Mouse (Mus musculus) embryonic facial prominence, embryonic 11.5 days (tissue): ENCODE results near the gene Os9. TPM values are rescaled to one million over a fixed set of nuclear protein-coding genes. Genes with fewer than 3 reads are reported as not detected.
"Not testable (repeated sequence)": the region's sequence is repeated elsewhere in the genome, so short reads cannot be mapped to it uniquely, and the experiment has no call there.

Experiments
- ATAC-seq: fragments of 200-750 bp; cut with Nextera tagmentation; replicated peaks from 2 replicates; pipeline ENCODE4 v1.8.0; 2017; ENCODE audit warnings: low read depth; ENCODE audit not compliant: insufficient number of reproducible peaks, low FRiP score, low TSS enrichment
- DNase-seq: peaks from one replicate; pipeline ENCODE4 v3.0.0-alpha.2; 2015; ENCODE audit warnings: low spot score
- H3K27ac ChIP-seq: fragments of 300-500 bp; sonication (generic); replicated peaks from 2 replicates; pipeline ENCODE4 v1.5.1; 2014; ENCODE audit warnings: mild to moderate bottlenecking, low read depth, low read length, control low read depth
- H3K27me3 ChIP-seq: fragments of 300-500 bp; sonication (generic); 2 replicates; pipeline ENCODE4 v1.6.1; 2014; ENCODE audit warnings: mild to moderate bottlenecking, low read length, moderate library complexity, mixed read lengths; ENCODE audit not compliant: control insufficient read depth, insufficient read depth
- H3K36me3 ChIP-seq: fragments of 300-500 bp; sonication (generic); replicated peaks from 2 replicates; pipeline ENCODE4 v1.6.1; 2014; ENCODE audit warnings: low read depth, mild to moderate bottlenecking, low read length, moderate library complexity, mixed read lengths; ENCODE audit not compliant: control insufficient read depth, insufficient read depth
- H3K4me1 ChIP-seq: fragments of 300-500 bp; sonication (generic); 2 replicates; pipeline ENCODE4 v1.6.1; 2014; ENCODE audit warnings: low read length, mixed read lengths; ENCODE audit not compliant: control insufficient read depth, insufficient read depth
- H3K4me2 ChIP-seq: fragments of 300-500 bp; sonication (generic); 2 replicates; pipeline ENCODE4 v1.6.1; 2014; ENCODE audit warnings: low read depth, mild to moderate bottlenecking, control low read depth, low read length, moderate library complexity
- H3K4me3 ChIP-seq: fragments of 300-500 bp; sonication (generic); 2 replicates; pipeline ENCODE4 v1.5.1; 2014; ENCODE audit warnings: low read depth, low read length, control low read depth
- H3K9ac ChIP-seq: fragments of 300-500 bp; sonication (generic); replicated peaks from 2 replicates; pipeline ENCODE4 v1.6.1; 2014; ENCODE audit warnings: mild to moderate bottlenecking, control low read depth, low read length
- H3K9me3 ChIP-seq: fragments of 300-500 bp; sonication (generic); replicated peaks from 2 replicates; pipeline ENCODE4 v1.6.1; 2016; ENCODE audit warnings: mild to moderate bottlenecking, low read length, inconsistent platforms, mixed read lengths; ENCODE audit not compliant: control insufficient read depth
- WGBS: fragments of 180-500 bp; shearing (Covaris S2); extraction: QIAGEN DNeasy Blood & Tissue Kit; methylation state at CpG from one replicate; pipeline ENCODE4 v1.1.7; 2014; 5-methylcytosine and 5-hydroxymethylcytosine counted together
- polyA plus RNA-seq: library from polyadenylated mRNA; unstranded; fragments of >200 nt; fragmentation: Nextera tagmentation; extraction: Ambion mirVana; gene quantifications from 2 replicates; pipeline ENCODE4 v1.2.1, GENCODE M21; 2014

Os9 gene
- polyA plus RNA-seq, 1 experiment from 2014 or later, result 29.5 TPM

DNA sequence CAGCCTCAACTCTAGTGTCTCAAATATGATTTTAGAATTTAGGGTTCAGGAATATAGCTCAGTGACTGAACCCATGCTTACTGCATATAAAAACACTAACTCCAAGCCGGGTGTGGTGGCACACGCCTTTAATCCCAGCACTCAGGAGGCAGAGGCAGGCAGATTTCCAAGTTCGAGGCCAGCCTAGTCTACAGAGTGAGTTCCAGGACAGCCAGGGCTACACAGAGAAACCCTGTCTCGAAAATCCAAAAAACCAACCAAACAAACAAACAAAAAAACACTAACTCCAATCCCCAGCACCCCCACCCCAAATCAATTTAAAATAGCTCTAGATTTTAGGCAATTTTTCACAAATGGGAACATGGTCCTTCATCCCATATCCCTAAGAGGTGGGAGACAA, 58.8 kb downstream of the Os9 start:
- not testable (repeated sequence) for H3K27ac ChIP-seq, H3K4me2 ChIP-seq, H3K4me1 ChIP-seq, DNase-seq, H3K9me3 ChIP-seq, H3K9ac ChIP-seq, ATAC-seq, H3K4me3 ChIP-seq
- WGBS, result 88% methylated on average over 4 of the region's 4 CpGs
- Histone ChIP-seq H3K36me3 (peaks cover 20% of the 10 kb centered on the region), H3K27me3 (peaks cover 12% of the 10 kb centered on the region)

GRCm38 (mm10) chr10:127061513-127061912, 59.4 kb downstream of the Os9 start:
- H3K4me2 ChIP-seq, result no peak overlapping the region
- H3K9ac ChIP-seq, result no peak overlapping the region
- H3K4me1 ChIP-seq, result peaks cover 2% of the 10 kb centered on the region; the same call in 1 of the 2 replicates

DNA sequence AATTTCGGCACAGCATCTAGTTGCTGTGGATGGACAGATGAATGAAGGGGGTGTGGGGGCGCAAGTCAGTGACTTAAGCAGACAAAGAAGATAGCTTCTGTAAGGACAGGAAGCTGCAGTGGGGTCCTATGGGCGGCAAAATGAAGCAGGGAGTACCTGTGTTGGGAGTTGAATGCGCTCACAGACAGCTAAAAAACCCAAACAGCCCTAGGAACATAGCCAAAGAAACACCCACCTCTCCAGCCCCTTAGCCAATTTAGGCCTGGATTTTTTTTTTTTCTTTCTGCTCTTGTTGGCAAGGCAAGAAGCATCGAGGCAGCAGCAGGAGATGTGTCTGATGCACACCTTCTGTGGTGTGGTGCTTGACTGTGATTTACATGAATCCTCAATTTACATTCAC, 59.8 kb downstream of the Os9 start:
- Histone ChIP-seq H3K27ac (no peak overlapping the region), H3K4me1 (0 out of 2 replicates have a peak, but pooled peaks cover 2% of the 10 kb centered on the region), H3K27me3 (peaks cover 12% of the 10 kb centered on the region), H3K9me3 (no peaks in the 10 kb centered on the region), H3K9ac (no peak overlapping the region), H3K36me3 (peaks cover 13% of the 10 kb centered on the region), H3K4me2 (no peak overlapping the region), H3K4me3 (no peak overlapping the region)
- ATAC-seq, result no peak
- no peak for DNase-seq
- 36% methylated on average over 5 of the region's 5 CpGs for WGBS

More at GRCm38 (mm10) chr10:127061513-127061912, 59.4 kb downstream of the Os9 start:
- no peaks in the 10 kb centered on the region for H3K9me3 ChIP-seq
- peaks cover 12% of the 10 kb centered on the region for H3K27me3 ChIP-seq
- H3K4me3 ChIP-seq, result no peak overlapping the region
- ATAC-seq (no peak), DNase-seq (no peak)
- peaks cover 16% of the 10 kb centered on the region for H3K36me3 ChIP-seq
- H3K27ac ChIP-seq, result no peak overlapping the region
- WGBS, result 67% methylated on average over 2 of the region's 2 CpGs

DNA sequence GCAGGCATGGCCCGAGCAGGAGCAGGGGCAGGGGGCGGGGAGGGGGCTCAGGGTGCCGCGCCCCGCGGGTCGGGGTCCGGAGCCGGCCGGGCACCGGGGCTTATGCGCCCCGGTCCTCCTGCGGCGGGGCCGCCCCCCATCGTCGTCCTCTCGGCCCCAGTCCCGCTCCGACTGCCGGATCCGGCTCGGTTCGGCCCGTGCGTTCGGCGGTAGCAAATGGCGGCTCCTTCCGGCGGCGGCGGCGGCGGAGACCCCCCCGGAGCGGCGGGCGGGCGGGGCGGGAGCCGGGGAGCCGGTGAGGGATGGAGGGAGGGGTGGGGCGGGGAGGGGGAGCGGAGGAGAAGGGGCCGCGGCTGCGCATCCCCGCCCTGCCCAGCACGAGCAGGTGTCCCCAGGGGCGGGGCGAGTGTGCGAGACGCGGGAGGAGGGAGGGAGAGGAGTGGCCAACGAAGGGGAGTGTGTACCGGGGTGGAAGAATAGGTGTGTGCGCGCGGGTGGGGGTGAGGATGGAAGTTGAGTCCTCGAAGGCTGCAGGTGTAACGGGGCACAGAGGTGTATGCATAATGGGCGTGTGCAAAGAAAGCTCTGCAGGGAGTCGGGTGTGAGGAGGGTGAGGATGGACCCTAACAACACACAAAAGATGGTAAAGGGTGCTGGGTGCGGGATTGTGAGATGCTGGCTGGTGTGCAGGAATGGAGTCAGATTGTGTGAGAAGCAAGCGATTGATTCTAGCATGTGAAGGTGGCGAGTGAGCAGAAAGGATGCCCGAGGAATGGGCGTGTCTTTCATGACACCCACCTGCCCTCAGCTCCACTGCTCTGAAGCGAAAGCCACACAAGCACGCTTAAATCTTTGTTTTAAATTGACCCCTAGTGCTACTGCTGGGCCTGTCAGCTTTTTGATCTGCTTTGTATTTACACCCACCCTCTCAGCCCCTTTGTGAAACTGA, 60.7 kb downstream of the Os9 start, which contains the start of gene March9:
TSS of gene March9 (minus strand) at position 217 of the 949 bp plus-strand sequence.
- WGBS, result 1% methylated on average over 67 of the region's 72 CpGs
- peak; percentile 81 for DNase-seq
- peak within 1 kb of the TSS; percentile 84 for H3K9ac ChIP-seq
- peak within 1 kb of the TSS; percentile 85 for H3K4me3 ChIP-seq
- peak; percentile 3; the same call in 1 of the 2 replicates for ATAC-seq
- H3K36me3 ChIP-seq, result peaks cover 8% of the 10 kb centered on the region
- 0 out of 2 replicates have a peak, but pooled peaks cover 2% of the 10 kb centered on the region for H3K4me1 ChIP-seq
- H3K4me2 ChIP-seq, result peak within 1 kb of the TSS; percentile 98
- H3K9me3 ChIP-seq, result no peaks in the 10 kb centered on the region
- H3K27me3 ChIP-seq, result peaks cover 12% of the 10 kb centered on the region
- H3K27ac ChIP-seq, result peak within 1 kb of the TSS; percentile 56; the same call in 1 of the 2 replicates

DNA sequence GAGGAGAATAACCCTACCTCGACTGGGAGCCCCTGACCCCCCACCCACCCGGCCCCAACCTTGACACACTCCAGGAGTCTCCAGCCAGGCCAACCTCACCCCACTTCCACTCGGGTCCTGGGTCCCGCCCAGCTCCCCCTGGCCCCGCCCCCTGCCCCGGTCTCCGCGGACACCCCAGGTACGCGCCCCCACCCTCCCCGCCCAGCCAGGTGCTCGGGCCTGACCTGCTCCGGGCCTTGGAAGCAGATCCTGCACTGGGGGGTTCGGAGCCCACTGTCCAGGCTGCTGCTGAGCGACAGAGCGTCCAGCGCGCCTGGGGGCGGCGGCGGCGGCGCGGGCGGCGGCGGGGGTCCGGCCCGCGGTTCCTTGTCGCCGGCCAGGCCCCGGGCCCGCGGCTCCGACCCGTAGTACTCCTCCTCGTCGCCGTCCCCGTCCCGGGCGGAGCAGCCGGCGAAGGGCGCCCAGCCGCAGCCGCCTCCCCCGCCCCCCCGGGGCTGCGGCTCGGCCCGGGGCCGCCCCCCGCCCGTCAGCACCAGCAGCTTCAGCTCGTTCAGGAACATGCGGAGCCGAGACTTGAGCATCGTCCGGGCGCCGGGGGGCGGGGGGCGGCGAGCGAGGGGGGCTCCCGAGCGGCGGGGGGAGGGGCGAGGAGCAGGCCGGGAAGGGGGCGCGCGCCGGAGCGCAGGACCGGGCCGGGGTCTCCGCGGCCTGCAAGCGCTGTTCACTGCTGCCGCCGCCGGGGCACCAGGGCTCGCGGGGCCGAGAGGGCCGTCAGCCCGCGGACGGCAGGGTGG, 61.6 kb downstream of the Os9 start:
- under 1% methylated on average over 42 of the region's 92 CpGs for whole genome bisulfite sequencing
- H3K4me1 ChIP-seq, result 0 out of 2 replicates have a peak, but pooled peaks cover 2% of the 10 kb centered on the region

DNA sequence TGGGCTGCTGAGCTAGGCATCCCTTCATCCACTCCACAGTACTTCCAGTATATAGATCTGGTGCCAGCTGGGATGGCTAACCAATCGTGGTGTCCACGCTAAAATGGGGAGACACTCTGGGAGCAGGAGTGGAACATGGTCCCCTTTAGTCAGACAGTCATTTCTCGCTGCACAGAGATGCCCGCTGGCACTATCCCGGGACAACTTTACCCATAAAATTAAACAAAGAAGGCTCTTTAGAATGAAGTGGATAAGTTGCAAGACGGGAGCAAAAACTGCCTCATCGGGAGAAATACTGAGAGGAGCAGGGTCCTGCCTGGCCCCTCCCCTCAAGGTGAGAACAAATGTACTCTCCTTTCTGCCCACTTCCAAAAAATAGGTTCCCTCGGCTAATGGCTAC, 62.2 kb downstream of the Os9 start:
- H3K9me3 ChIP-seq, result no peaks in the 10 kb centered on the region
- no peak overlapping the region for H3K27ac ChIP-seq
- peak overlapping the region; percentile 98 for H3K4me2 ChIP-seq
- peaks cover 12% of the 10 kb centered on the region for H3K27me3 ChIP-seq
- peak overlapping the region; percentile 85 for H3K4me3 ChIP-seq
- no peak for ATAC-seq
- peaks cover 4% of the 10 kb centered on the region for H3K36me3 ChIP-seq
- H3K4me1 ChIP-seq, result 0 out of 2 replicates have a peak, but pooled peaks cover 2% of the 10 kb centered on the region
- DNase-seq, result no peak
- WGBS, result 14% methylated on average over 8 of the region's 8 CpGs
- H3K9ac ChIP-seq, result peak overlapping the region; percentile 4; the same call in 1 of the 2 replicates

More for the DNA sequence above, 61.6 kb downstream of the Os9 start:
- no peaks in the 10 kb centered on the region for H3K9me3 ChIP-seq
- peak overlapping the region; percentile 84 for H3K9ac ChIP-seq
- peaks cover 12% of the 10 kb centered on the region for H3K27me3 ChIP-seq
- H3K4me2 ChIP-seq, result peak overlapping the region; percentile 98
- H3K36me3 ChIP-seq, result peaks cover 4% of the 10 kb centered on the region
- peak overlapping the region; percentile 85 for H3K4me3 ChIP-seq
- peak overlapping the region; percentile 56; the same call in 1 of the 2 replicates for H3K27ac ChIP-seq
- ATAC-seq (0 out of 2 replicates have a peak, but pooled peaks have one; percentile 1), DNase-seq (peak; percentile 34)

GRCm38 (mm10) chr10:127058161-127058560, 62.8 kb downstream of the Os9 start:
- Histone ChIP-seq H3K36me3 (peaks cover 4% of the 10 kb centered on the region), H3K4me1 (0 out of 2 replicates have a peak, but pooled peaks cover 2% of the 10 kb centered on the region), H3K4me2 (peak overlapping the region; percentile 98), H3K27me3 (peaks cover 12% of the 10 kb centered on the region), H3K27ac (no peak overlapping the region), H3K9ac (0 out of 2 replicates have a peak overlapping the region, but pooled peaks have one; percentile 4), H3K9me3 (no peaks in the 10 kb centered on the region), H3K4me3 (peak overlapping the region; percentile 85)
- DNase-seq, result peak; percentile 90
- ATAC-seq, result 0 out of 2 replicates have a peak, but pooled peaks have one; percentile 24
- 1% methylated on average over 9 of the region's 9 CpGs for WGBS
